Mouse (Mus musculus) bone marrow macrophage, adult 2 months (primary cell): ENCODE measurements around the gene Copz2. TPM values are rescaled to one million over a fixed set of nuclear protein-coding genes. Genes with fewer than 3 reads are reported as not detected.
A peak's percentile ranks its signal among the peaks of the same experiment; 100 is the strongest.
"Not testable (repeated sequence)": the region's sequence is repeated elsewhere in the genome, so short reads cannot be mapped to it uniquely, and the experiment has no call there.

Experiments
- H3K27ac ChIP-seq: 2 replicates; pipeline ENCODE4 v1.5.1; 2012; ENCODE audit warnings: low read depth, low read length; ENCODE audit not compliant: insufficient read depth
- H3K4me1 ChIP-seq: 2 replicates; pipeline ENCODE4 v1.6.1; 2012; ENCODE audit warnings: low read length; ENCODE audit not compliant: control insufficient read depth, insufficient read depth
- H3K4me3 ChIP-seq: 2 replicates; pipeline ENCODE4 v1.5.1; 2012; ENCODE audit warnings: mild to moderate bottlenecking, low read length, moderate library complexity; ENCODE audit not compliant: insufficient read depth
- CTCF ChIP-seq: IDR thresholded peaks from 2 replicates; pipeline ENCODE4 v1.5.1; 2012; ENCODE audit warnings: low read depth, mild to moderate bottlenecking, low read length, moderate library complexity
- POLR2A ChIP-seq: IDR thresholded peaks from 2 replicates; pipeline ENCODE4 v1.6.1; 2012; ENCODE audit warnings: mild to moderate bottlenecking, low read depth, low read length, borderline replicate concordance
- polyA plus RNA-seq: library from polyadenylated mRNA; stranded (reverse); fragments of >200 nt; gene quantifications from 2 replicates; pipeline ENCODE4 v1.2.4, GENCODE M21; 2012; ENCODE audit not compliant: missing spikeins, insufficient read depth, insufficient read length

Gene Copz2
- polyA plus RNA-seq, 1 experiment: 24.7 TPM

DNA sequence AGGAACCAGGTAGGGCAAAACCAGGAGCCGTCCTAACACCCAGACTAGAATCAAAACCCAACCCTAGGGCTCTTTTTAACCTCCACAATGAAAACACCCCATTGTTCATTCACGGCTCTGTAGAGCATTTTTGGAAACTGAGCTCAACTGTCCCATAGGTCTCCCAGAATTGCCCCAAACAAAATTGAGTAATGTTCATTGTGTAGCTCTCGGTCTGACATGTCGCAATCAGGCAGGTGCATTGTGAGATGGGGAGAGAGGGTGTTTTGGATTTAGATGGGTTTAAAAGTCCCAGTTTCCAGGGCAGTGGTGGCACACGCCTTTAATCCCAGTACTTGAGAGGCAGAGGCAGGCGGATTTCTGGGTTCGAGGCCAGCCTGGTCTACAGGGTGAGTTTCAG lies 10.2 kb upstream of the Copz2 start:
- no peak overlapping the region for H3K27ac ChIP-seq
- TF ChIP-seq POLR2A (no peak), CTCF (no peak)
- H3K4me1 ChIP-seq: peaks cover 13% of the 10 kb centered on the region
- H3K4me3 ChIP-seq: no peak overlapping the region

DNA sequence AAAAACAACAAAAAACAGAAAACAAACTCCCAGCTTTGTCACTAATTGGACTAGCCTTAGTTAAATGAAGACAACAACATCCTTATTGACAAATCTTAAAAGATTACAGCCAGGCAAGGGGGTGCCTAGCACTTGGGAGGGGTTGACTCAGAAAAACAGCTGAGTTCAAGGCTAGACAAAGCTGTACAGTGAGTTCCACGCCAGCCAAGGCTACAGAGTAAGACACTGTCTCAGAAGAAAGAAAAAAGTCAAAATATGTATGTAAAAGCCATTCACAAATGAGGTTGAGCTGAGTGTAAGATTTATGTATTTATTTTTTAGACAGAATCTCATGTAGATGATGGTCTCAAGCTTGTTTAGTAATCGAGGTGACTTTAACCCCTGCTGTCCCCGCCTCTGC lies 9.8 kb upstream of the Copz2 start:
- Histone ChIP-seq H3K27ac (no peak overlapping the region), H3K4me1 (peaks cover 13% of the 10 kb centered on the region), H3K4me3 (no peak overlapping the region)
- TF ChIP-seq POLR2A: no peak
- no peak for TF ChIP-seq CTCF

DNA sequence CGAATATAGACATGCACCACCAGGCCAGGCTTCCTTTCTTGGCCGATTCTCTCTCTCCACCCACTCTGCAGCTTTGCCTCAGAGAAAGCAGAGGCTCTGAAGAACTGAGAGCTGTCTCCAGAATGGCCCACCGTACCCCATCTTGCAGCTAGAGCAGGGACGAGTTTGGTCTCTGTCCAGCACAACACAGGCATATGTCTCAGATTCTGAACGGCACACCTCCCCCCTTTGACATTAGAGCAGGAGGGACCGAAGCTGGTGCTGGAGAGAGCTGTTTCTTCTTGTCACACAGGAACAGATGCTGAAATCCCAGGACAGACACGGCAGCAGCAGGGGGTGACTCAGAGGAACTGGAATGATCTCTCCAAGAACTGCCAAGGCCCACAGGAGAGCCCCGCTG lies 9.4 kb upstream of the Copz2 start:
- Histone ChIP-seq H3K4me1 (peaks cover 13% of the 10 kb centered on the region), H3K4me3 (no peak overlapping the region), H3K27ac (no peak overlapping the region)
- no peak for TF ChIP-seq POLR2A
- no peak for TF ChIP-seq CTCF

DNA sequence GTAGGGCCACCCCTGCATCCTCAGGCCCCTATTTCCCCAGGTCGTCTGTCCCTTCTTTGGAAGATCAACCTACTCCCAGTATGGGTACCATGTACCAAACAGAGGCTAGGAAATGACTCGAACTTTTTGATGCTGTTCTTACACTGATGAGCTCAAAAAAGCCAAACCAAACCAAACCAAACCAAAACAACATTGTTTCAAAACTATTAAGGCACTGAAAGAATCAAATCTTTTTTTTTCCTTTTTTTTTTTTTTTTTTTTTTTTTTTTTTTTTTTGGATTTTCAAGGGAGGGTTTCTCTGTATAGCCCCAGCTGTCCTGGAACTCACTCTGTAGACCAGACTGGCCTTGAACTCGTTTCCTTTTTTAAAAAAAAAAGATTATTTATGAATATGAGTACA lies 6.0 kb upstream of the Copz2 start:
- TF ChIP-seq POLR2A (no peak), CTCF (no peak)
- Histone ChIP-seq H3K27ac (no peak overlapping the region), H3K4me1 (no peaks in the 10 kb centered on the region), H3K4me3 (no peak overlapping the region)

DNA sequence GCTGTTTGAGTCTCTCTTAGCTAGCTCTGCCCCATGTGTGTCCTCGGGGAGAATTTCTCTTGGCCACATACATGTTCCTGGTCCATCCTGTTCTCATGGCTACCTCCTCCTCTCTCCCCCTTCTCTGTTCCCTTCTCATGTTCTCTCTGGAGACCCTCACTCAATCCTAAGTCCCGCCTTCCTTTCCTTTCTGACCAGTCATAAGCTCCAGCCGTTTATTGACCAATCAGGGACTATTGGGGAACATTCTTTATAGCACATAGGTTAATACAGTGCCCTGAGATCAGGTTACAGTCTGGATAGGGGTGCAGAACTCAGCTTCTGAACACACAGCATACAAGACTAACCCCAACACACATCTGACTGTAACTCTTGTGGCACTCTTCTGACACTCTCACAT lies 2.4 kb upstream of the Copz2 start:
- Histone ChIP-seq H3K4me1 (no peaks in the 10 kb centered on the region; the same call in 1 of the 2 replicates), H3K27ac (no peak overlapping the region), H3K4me3 (no peak overlapping the region)
- TF ChIP-seq POLR2A: no peak
- no peak for TF ChIP-seq CTCF

DNA sequence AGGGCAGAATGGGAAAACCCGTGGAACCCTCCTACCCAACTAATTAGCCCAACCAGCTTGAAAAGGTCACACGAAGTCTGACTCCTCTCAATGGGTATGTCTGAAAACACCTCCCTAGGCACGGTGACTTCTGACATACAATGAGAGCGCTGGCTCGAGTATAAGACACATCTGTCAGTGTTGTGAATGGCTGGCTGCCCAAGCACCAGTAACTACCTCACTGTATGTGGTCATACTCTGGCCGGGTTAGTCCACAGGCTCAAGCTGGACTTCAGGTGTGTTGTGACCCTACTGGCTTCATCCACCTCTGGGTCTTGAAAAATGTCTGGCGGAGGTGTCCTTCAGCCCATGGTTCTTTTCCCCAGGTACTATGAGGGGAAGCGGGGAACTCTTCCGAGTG lies 976 bp upstream of the Copz2 start:
- no peaks in the 10 kb centered on the region; the same call in 1 of the 2 replicates for H3K4me1 ChIP-seq
- H3K27ac ChIP-seq: no peak overlapping the region
- TF ChIP-seq POLR2A: no peak
- no peak for TF ChIP-seq CTCF
- no peak overlapping the region for H3K4me3 ChIP-seq

DNA sequence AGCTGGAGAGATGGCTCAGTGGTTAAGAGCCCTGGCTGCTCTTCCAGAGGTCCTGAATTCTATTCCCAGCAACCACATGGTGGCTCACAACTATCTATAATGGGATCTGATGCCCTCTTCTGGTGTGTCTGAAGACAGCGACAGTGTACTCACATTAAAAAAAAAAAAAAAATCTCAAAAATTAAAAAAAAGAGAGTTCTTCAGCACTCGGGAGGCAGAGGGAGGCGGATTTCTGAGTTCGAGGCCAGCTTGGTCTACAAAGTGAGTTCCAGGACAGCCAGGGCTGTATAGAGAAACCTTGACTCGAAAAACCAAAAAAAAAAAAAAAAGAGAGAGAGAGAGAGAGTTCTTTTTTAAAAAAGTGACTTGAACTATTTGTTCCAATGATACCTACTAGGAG lies 525 bp upstream of the Copz2 start:
- H3K4me3 ChIP-seq: peak overlapping the region; percentile 79; the same call in 1 of the 2 replicates
- not testable (repeated sequence) for H3K27ac ChIP-seq, H3K4me1 ChIP-seq

DNA sequence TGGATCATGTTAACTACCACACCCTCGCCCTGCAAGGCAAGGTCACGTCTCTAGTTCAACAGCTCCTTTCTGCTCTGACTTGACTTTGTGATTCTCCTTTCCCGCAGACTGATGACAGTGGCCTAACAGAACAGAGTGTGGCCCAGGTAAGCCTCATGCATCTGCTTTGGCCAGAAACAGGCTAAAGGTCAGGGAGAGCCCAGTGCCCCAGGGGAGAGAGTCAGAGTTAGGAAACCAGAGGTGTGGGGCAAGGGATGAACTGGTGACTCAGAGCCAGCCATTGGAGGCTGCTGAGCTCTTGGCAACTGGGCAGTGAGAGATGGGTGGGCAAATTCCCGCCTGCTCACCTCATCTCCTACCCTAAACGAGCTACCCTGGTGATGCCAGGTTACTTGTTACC lies 7.8 kb downstream of the Copz2 start:
- H3K4me1 ChIP-seq: peaks cover 4% of the 10 kb centered on the region; the same call in 1 of the 2 replicates
- no peak overlapping the region for H3K4me3 ChIP-seq
- TF ChIP-seq POLR2A (no peak), CTCF (no peak)
- no peak overlapping the region for H3K27ac ChIP-seq

DNA sequence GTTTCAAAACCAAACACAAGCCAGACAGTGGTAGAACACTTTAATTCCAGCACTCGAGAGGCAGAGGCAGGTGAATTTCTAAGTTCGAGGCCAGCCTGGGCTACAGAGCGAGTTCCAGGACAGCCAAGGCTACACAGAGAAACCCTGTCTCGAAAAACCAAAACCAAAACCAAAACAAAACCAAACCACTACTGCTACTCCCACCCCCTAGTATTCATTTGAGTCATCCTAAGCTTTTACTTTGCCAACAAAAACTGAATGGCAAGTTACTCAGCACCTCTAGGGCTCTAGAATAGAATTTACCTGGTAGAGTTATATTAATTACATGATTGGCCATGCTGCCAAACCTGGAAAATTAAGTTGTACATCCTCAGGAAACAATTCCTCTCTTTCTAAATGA lies 10.0 kb downstream of the Copz2 start:
- H3K4me1 ChIP-seq: peaks cover 4% of the 10 kb centered on the region; the same call in 1 of the 2 replicates
- no peak overlapping the region for H3K4me3 ChIP-seq
- TF ChIP-seq CTCF (no peak), POLR2A (no peak)
- no peak overlapping the region for H3K27ac ChIP-seq

DNA sequence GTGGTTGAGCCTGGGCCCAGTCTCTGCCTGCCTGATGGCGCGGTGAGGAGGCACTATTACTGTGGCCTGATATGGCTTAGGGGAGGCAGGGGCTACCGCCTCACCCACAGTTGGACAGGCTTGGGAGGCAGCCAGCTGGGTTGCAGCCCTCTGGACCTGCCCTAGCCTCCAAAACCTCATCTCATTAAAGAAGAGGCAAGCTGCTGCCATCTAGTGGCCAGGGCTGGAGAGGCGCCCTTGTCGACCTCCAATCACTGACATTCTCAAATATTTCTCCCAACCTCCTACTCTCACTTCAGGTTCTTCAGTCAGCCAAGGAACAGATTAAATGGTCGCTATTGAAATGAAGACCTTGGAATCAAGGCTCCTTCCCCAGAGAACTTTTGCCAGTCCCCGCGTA lies 10.9 kb downstream of the Copz2 start:
- TF ChIP-seq CTCF (peak; percentile 74), POLR2A (no peak)
- no peak overlapping the region for H3K27ac ChIP-seq
- no peak overlapping the region for H3K4me3 ChIP-seq

DNA sequence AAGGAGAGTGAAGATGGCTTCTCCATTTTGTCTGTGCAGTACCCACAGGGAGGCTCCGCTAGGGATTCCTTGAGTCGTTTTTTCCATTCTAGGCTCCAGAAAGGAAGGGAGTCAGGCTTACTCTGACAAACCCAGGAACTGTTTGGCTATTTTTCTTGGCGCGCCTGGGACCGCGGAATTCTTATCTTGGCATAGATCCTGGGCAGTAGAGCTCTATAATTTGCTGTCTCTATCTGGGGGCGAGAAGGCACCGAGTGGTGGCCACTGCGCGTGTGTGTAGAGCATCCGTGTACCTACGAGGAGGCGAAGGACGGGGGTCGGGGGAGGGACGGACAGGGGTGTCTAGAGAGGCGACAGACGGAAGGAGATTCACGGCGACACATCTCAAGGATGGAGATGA lies 11.8 kb downstream of the Copz2 start:
- Histone ChIP-seq H3K4me1 (peaks cover 4% of the 10 kb centered on the region; the same call in 1 of the 2 replicates), H3K27ac (no peak overlapping the region), H3K4me3 (peak overlapping the region; percentile 65)
- TF ChIP-seq POLR2A: no peak
- TF ChIP-seq CTCF: no peak

More for the DNA sequence above, 10.9 kb downstream of the Copz2 start:
- peaks cover 4% of the 10 kb centered on the region; the same call in 1 of the 2 replicates for H3K4me1 ChIP-seq
